Mouse (Mus musculus) layer of hippocampus, adult 11-12 months (tissue): ENCODE measurements around the gene Tle1.

ENCODE experiments used
- DNase-seq: peaks from one replicate; pipeline ENCODE4 v3.0.0; 2022; ENCODE audit warnings: low spot score

The Tle1 gene

GRCm38 (mm10) chr4:72200559-72201409 is at the start of gene Tle1:
Gene Tle1 (minus strand): TSS chr4:72200919.
- DNase-seq, result peak; percentile 99

- DNase-seq, result no peak
These were observed 33.0 kb upstream of the Tle1 start for GRCm38 (mm10) chr4:72233584-72234219.

- no peak for DNase-seq
These were observed 31.5 kb upstream of the Tle1 start for GRCm38 (mm10) chr4:72232206-72232605.

GRCm38 (mm10) chr4:72230832-72231231 is 30.1 kb upstream of the Tle1 start:
- DNase-seq, result no peak

- no peak for DNase-seq
These were observed 20.9 kb upstream of the Tle1 start for GRCm38 (mm10) chr4:72221629-72222028.

GRCm38 (mm10) chr4:72204420-72205045 is 3.8 kb upstream of the Tle1 start:
- DNase-seq, result no peak

DNA sequence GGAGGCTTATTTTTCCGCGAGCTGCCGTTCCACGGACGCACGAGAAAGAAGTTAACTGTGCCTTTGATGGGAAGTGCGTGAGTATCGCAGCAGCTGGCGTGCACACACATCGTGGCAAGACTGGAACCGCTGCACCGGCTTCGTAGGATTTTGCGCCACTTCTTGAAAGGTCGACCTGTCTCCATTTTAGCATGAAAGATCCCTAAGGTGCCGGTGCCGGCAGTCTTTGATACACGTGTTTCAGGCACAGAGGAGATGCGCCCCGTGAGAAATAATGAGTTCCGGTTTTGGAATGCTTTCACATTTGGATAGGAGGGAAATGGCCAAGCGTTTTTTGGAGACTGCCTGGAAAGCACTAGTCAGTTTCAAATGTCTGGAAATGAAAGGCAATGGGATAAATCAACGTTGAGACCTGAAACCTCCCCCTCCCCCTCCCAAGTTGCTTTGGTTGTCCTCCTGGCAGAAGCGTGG is 837 bp upstream of the Tle1 start:
- DNase-seq, result no peak

DNA sequence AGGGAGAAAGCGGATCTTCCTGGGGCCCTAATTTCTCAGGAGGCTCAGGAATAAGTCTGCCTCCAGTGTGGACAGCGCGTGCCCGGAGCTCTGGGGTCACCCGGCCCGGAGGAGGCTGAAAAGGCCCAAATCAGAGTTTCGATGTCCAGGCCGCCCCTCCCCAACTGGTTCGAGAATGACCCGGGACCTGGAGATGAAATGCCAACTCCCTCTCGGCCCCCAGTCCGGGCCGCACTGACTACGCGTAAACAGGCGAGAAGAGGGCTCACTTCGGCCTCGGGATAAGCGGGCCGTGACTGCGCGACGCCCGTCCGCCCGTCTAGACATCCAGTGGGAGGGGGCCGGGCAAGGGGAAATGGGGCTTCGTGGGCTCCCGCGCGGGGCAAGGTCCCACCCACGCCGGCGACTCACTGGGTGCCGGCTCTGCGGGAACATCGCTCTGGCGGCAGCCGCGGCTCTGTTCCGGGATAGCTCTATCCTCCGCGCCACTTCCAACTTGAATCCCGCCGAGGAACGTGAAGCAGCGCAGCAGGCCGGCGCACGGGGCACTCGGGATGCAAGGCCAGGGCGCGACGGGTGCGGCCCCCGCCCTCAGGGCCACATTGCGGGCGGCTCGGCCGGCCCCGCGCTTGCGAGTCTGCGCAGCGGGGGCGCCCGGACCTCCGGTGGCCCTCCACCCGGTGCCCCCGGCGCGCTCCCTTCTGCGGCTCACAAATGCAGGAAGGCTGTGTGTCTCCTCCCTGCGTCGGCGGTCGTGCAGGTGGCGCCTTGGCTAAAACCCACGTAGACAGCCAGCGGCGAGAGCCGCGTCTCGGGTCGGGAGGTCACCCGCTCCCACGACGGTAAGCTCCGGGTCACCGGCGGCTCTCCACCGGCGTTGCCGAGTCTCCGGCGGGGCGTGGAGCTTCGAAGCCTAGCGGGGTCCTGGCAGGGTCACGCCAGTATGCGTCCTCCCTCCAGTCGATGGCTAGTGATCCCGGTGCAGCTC is 854 bp downstream of the Tle1 start:
- DNase-seq, result peak; percentile 56

DNA sequence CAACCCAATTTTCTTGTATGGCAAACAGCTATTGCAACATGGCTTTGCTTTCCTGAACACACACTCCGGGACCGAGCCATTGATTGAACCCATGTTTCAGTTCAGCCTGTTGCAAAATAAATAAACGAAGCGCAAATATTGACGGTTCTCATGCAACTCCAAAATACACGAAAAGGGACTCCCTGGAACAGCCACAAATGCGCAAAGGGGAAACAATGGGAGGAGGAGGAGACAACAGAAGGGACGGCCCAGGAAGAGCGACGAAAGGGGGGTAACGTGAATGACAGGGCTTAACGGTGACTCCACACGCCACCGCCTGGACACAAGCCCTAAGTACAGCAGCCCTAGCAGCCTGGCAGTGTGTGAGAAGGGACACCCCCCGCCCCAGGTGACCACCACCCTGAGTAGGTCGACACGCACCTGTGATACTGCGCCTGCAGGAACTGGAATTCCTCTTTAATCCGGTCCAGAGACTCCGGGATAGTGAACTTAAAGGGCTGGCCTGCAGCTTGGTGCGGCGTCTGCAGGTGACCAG is 1.8 kb downstream of the Tle1 start:
- DNase-seq, result peak; percentile 88

- no peak for DNase-seq
These were observed 2.7 kb downstream of the Tle1 start for GRCm38 (mm10) chr4:72197888-72198605.

GRCm38 (mm10) chr4:72195116-72195835 is 5.4 kb downstream of the Tle1 start:
- no peak for DNase-seq

GRCm38 (mm10) chr4:72193276-72193675 is 7.4 kb downstream of the Tle1 start:
- DNase-seq, result no peak

- no peak for DNase-seq
These were observed 16.2 kb downstream of the Tle1 start for GRCm38 (mm10) chr4:72184476-72184875.

GRCm38 (mm10) chr4:72182343-72182988 is 18.3 kb downstream of the Tle1 start:
- no peak for DNase-seq

- no peak for DNase-seq
These were observed 24.8 kb downstream of the Tle1 start for GRCm38 (mm10) chr4:72175943-72176342.

DNA sequence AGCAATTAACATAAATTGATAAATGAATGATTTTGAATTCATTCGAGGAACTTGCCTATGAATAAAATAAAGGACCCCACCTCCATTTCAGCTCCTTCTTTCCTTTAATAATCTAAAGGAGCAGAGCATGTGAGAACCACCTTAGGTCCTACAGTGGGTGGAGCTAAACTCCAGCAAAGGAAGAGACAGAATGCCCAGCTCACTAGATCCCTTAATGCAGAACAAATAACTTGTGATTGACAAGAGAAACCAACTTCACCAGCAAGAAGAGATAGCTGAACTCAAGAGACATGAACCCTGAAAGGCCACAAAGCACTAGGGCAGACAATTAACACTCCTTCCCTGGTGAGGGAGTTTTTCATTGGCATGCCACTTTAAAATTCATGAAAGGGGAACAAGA is 32.5 kb downstream of the Tle1 start:
- no peak for DNase-seq

GRCm38 (mm10) chr4:72167761-72168229 is 32.9 kb downstream of the Tle1 start:
- no peak for DNase-seq

- DNase-seq, result no peak
These were observed 33.5 kb downstream of the Tle1 start for GRCm38 (mm10) chr4:72167171-72167570.

GRCm38 (mm10) chr4:72166561-72166960 is 34.2 kb downstream of the Tle1 start:
- no peak for DNase-seq
